Mouse (Mus musculus) left cerebral cortex, adult 8-10 months (tissue): ENCODE measurements around the gene Spsb2. TPM values are rescaled to one million over a fixed set of nuclear protein-coding genes. Genes with fewer than 3 reads are reported as not detected.

ENCODE experiments used
- DNase-seq, 2 experiments: peaks; one replicate each; pipeline ENCODE4 v3.0.0; 2022; ENCODE audit warnings: low spot score in 2 of 2
- total RNA-seq, 4 experiments: library from RNA; stranded (reverse); gene quantifications; 2 replicates each; pipeline ENCODE4 v1.2.4; 2022

Gene Spsb2
- total RNA-seq, 4 experiments from 2014 or later = 4.0 to 5.8 (median 5.0) TPM

GRCm38 (mm10) chr6:124856916-124857839, 48.7 kb downstream of the Spsb2 start, which contains the start of gene P3h3:
TSS of gene P3h3 (minus strand) at chr6:124857752.
- DNase-seq = peak; percentile 70 to 86

- DNase-seq = no peak
Measured at GRCm38 (mm10) chr6:124857840-124858530, 49.5 kb downstream of the Spsb2 start.

GRCm38 (mm10) chr6:124858561-124859318, 50.3 kb downstream of the Spsb2 start:
- DNase-seq = no peak

- peak; percentile 74 to 89 for DNase-seq
Measured at GRCm38 (mm10) chr6:124859725-124860124, 51.3 kb downstream of the Spsb2 start.

Other genes with a start within 250 kb of the Spsb2 start
- gene C1rb, start 238.4 kb upstream of the Spsb2 start, total RNA-seq = not detected
- gene C1s2, start 172.6 kb upstream of the Spsb2 start, total RNA-seq = under 1 TPM in 3 of 4 experiments, not detected in 1; 0.22 to 0.23 (median 0.23) TPM
- 10 to 100 TPM; 22.6 to 34.6 (median 26.1) TPM for gene Lpcat3, start 145.6 kb upstream of the Spsb2 start, total RNA-seq
- gene Emg1, start 96.5 kb upstream of the Spsb2 start, total RNA-seq = 10 to 100 TPM; 41.0 to 48.1 (median 43.4) TPM
- gene Phb2, start 96.3 kb upstream of the Spsb2 start, total RNA-seq = 100 to 1,000 TPM; 111 to 126 (median 116) TPM
- 10 to 100 TPM in 2 of 4 experiments, 1 to 10 TPM in 2; 2.3 to 15.0 (median 7.9) TPM for gene Ptpn6, start 69.9 kb upstream of the Spsb2 start, total RNA-seq
- gene Grcc10, start 67.3 kb upstream of the Spsb2 start, total RNA-seq = 100 to 1,000 TPM; 301 to 323 (median 310) TPM
- gene Gm45234, start 52.6 kb upstream of the Spsb2 start, total RNA-seq = not detected
- 100 to 1,000 TPM; 146 to 166 (median 159) TPM for gene Atn1, start 52.1 kb upstream of the Spsb2 start, total RNA-seq
- gene Eno2, start 39.0 kb upstream of the Spsb2 start, total RNA-seq = 1,000 to 10,000 TPM; 1,117 to 1,267 (median 1,165) TPM
- gene Lrrc23, start 28.9 kb upstream of the Spsb2 start, total RNA-seq = 1 to 10 TPM; 2.3 to 3.4 (median 2.7) TPM
- 100 to 1,000 TPM; 794 to 847 (median 813) TPM for gene Tpi1, start 5.6 kb downstream of the Spsb2 start, total RNA-seq
- gene Usp5, start 20.8 kb downstream of the Spsb2 start, total RNA-seq = 100 to 1,000 TPM; 200 to 215 (median 204) TPM
- 1 to 10 TPM in 1 of 4 experiments, under 1 TPM in 3; 0.49 to 1.0 (median 0.80) TPM for gene Cdca3, start 20.9 kb downstream of the Spsb2 start, total RNA-seq
- gene Gnb3, start 31.6 kb downstream of the Spsb2 start, total RNA-seq = under 1 TPM in 3 of 4 experiments, not detected in 1; 0.20 to 0.87 (median 0.53) TPM
- 10 to 100 TPM; 18.5 to 25.6 (median 20.6) TPM for gene P3h3, start 49.1 kb downstream of the Spsb2 start, total RNA-seq
- gene Gpr162, start 55.3 kb downstream of the Spsb2 start, total RNA-seq = 100 to 1,000 TPM; 202 to 224 (median 204) TPM
- gene Cd4, start 79.6 kb downstream of the Spsb2 start, total RNA-seq = 10 to 100 TPM; 13.4 to 17.2 (median 15.9) TPM
- gene Lag3, start 103.0 kb downstream of the Spsb2 start, total RNA-seq = 10 to 100 TPM in 2 of 4 experiments, 1 to 10 TPM in 2; 2.4 to 12.6 (median 6.8) TPM
- 100 to 1,000 TPM; 915 to 964 (median 945) TPM for gene Ptms, start 111.4 kb downstream of the Spsb2 start, total RNA-seq
- 100 to 1,000 TPM; 578 to 635 (median 620) TPM for gene Mlf2, start 122.7 kb downstream of the Spsb2 start, total RNA-seq
- 100 to 1,000 TPM; 154 to 177 (median 165) TPM for gene Cops7a, start 156.9 kb downstream of the Spsb2 start, total RNA-seq
- 100 to 1,000 TPM; 146 to 232 (median 185) TPM for gene Pianp, start 188.0 kb downstream of the Spsb2 start, total RNA-seq
- gene Zfp384, start 200.5 kb downstream of the Spsb2 start, total RNA-seq = 10 to 100 TPM; 36.8 to 48.5 (median 40.5) TPM
- gene Ing4, start 231.1 kb downstream of the Spsb2 start, total RNA-seq = 10 to 100 TPM; 52.5 to 59.2 (median 54.2) TPM
- gene Acrbp, start 241.0 kb downstream of the Spsb2 start, total RNA-seq = 10 to 100 TPM in 2 of 4 experiments, 1 to 10 TPM in 2; 8.6 to 12.1 (median 10.1) TPM